In the genomic region with DNA sequence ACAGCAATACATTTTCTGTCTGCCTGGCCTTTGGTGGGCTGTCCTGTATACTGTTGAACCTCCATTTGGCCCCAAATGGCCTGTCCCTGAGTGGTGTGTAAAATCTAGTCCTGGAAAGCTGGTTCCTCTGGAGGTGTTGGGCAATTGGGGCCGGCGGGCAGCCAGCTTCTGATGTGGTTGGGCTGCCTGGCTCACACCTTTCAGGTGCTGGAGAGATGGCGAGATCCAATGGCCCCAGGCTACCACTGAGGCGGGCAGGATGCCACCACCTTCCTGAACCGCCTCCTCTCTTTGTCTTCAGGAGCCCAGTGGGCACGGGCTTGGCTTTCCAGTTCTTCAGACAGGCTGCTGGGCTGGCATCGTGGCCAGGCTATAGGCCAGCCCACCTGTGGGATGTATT, we compare ENCODE assay signal across 28 mouse cellular contexts.
DNase-seq lines count a peak whose midpoint lies in the region; ATAC-seq and TF ChIP-seq lines count a peak whose summit lies in the region.
"Had no signal": no experiment of that assay in that cellular context is flagged by ENCODE, and none has a peak within 500 bp of the region (broad histone marks: within the 10 kb centered on the region; RNA-seq: fewer than 3 reads in every experiment).

No protein-coding gene starts in this region.

- no peak overlapping the region for H3K27ac ChIP-seq in liver, adult 2 months (replicated peaks; ENCODE audit: insufficient read depth, low read depth, low read length)
- no peak overlapping the region for H3K27ac ChIP-seq in liver, embryonic 11.5 days (ENCODE audit: low read depth, low read length)
- H3K27ac ChIP-seq: embryonic facial prominence, embryonic 13.5 days; embryonic facial prominence, embryonic 15.5 days; forebrain, embryonic 13.5 days; forebrain, embryonic 15.5 days had no signal

- no peak for TF ChIP-seq CTCF in liver, adult 2 months (IDR thresholded peaks at IDR 0.05; ENCODE audit: low read depth, low read length)

- H3K79me2 ChIP-seq in liver, adult 2 months (ENCODE audit: control insufficient read depth, insufficient read depth, low read length): peaks cover 44% of the 10 kb centered on the region

- H3K4me3 ChIP-seq in liver, adult 2 months (ENCODE audit: insufficient read depth, low read depth, low read length): no peak overlapping the region
- no peak overlapping the region for H3K4me3 ChIP-seq in liver, embryonic 11.5 days (ENCODE audit: low read depth, low read length)
- H3K4me3 ChIP-seq: embryonic facial prominence, embryonic 13.5 days; embryonic facial prominence, embryonic 15.5 days; erythroblast, embryonic 14.5 days; forebrain, embryonic 13.5 days; forebrain, embryonic 15.5 days had no signal

- no peak for TF ChIP-seq POLR2A in liver, adult 2 months (IDR thresholded peaks at IDR 0.05; ENCODE audit: extremely low read depth, insufficient read depth, low read length)

- H3K4me2 ChIP-seq in liver, embryonic 11.5 days: no peak overlapping the region
- H3K4me2 ChIP-seq: embryonic facial prominence, embryonic 13.5 days; embryonic facial prominence, embryonic 15.5 days; forebrain, embryonic 13.5 days; forebrain, embryonic 15.5 days had no signal

- no peaks in the 10 kb centered on the region for H3K27me3 ChIP-seq in liver, adult 2 months (ENCODE audit: control insufficient read depth, insufficient read depth, low read length)
- H3K27me3 ChIP-seq in liver, embryonic 11.5 days (replicated peaks; ENCODE audit: control insufficient read depth, insufficient read depth, low read length): no peaks in the 10 kb centered on the region
- H3K27me3 ChIP-seq: CH12.LX; embryonic facial prominence, embryonic 13.5 days; embryonic facial prominence, embryonic 15.5 days; forebrain, embryonic 13.5 days; forebrain, embryonic 15.5 days; Patski had no signal

- ATAC-seq in liver, embryonic 11.5 days (replicated peaks; ENCODE audit: low FRiP score): no peak
- ATAC-seq: activated CD4-positive, CD25-positive, alpha-beta regulatory T cell, adult 4 months; CD4-positive, CD25-positive, alpha-beta regulatory T cell, adult 4 months; forebrain, embryonic 13.5 days; forebrain, embryonic 15.5 days; forebrain, postnatal 0 days; Patski had no signal

- H3K9ac ChIP-seq in liver, adult 2 months (ENCODE audit: low read depth, low read length): no peak overlapping the region
- no peak overlapping the region for H3K9ac ChIP-seq in liver, embryonic 11.5 days (ENCODE audit: low read depth, low read length)
- H3K9ac ChIP-seq: embryonic facial prominence, embryonic 13.5 days; embryonic facial prominence, embryonic 15.5 days; forebrain, embryonic 13.5 days; forebrain, embryonic 15.5 days; forebrain, postnatal 0 days had no signal

- H3K36me3 ChIP-seq in liver, adult 2 months (ENCODE audit: control insufficient read depth, insufficient read depth, low read length): no peaks in the 10 kb centered on the region
- H3K36me3 ChIP-seq in liver, embryonic 11.5 days (ENCODE audit: control insufficient read depth, insufficient read depth, low read length): no peaks in the 10 kb centered on the region
- H3K36me3 ChIP-seq: embryonic facial prominence, embryonic 15.5 days; forebrain, embryonic 15.5 days; G1E had no signal

- no peaks in the 10 kb centered on the region for H3K9me3 ChIP-seq in liver, embryonic 11.5 days (ENCODE audit: control insufficient read depth, low read length)
- H3K9me3 ChIP-seq: embryonic facial prominence, embryonic 13.5 days; embryonic facial prominence, embryonic 15.5 days; forebrain, embryonic 13.5 days; forebrain, embryonic 15.5 days had no signal

- peak; percentile 36 to 37 for DNase-seq in cerebellum, postnatal 10 days
- no peak for DNase-seq in cerebellum, adult 11-12 months
- peak; percentile 52 for DNase-seq in liver, adult 2 months (ENCODE audit: extremely low read depth, low read depth, low spot score)
- DNase-seq in liver, embryonic 11.5 days (ENCODE audit: low spot score): no peak
- peak; percentile 38 for DNase-seq in lung, postnatal 25 days (ENCODE audit: low spot score)
- DNase-seq in lung, postnatal 10 days: no peak
- peak; percentile 90 for DNase-seq in fat pad, adult 2 months (ENCODE audit: extremely low read depth, low read depth, low spot score)
- DNase-seq in adrenal gland, postnatal 4 days (ENCODE audit: low spot score in 2 of 2): no peak
- DNase-seq: adrenal gland, adult 8-10 months; adrenal gland, postnatal 14 days; adrenal gland, postnatal 36 days; B cell, adult 2 months; cerebellum, adult 11 months; cerebellum, adult 2 months; cerebellum, adult 9-10 months; cerebellum, postnatal 36 days; embryo, embryonic 11 days; forebrain, postnatal 0 days had no signal

- peaks cover 25% of the 10 kb centered on the region for H3K4me1 ChIP-seq in liver, adult 2 months (ENCODE audit: control insufficient read depth, insufficient read depth, low read length)
- peaks cover 14% of the 10 kb centered on the region for H3K4me1 ChIP-seq in liver, embryonic 11.5 days (replicated peaks; ENCODE audit: control insufficient read depth, insufficient read depth, low read length)

- WGBS in liver, adult 2 months: 62% methylated on average over 7 of the region's 7 CpGs
- WGBS in liver, embryonic 11.5 days: 79% methylated on average over 7 of the region's 7 CpGs

Comparison
In these comparisons a context has a peak if more than half of its experiments do, and no peak if none do; other contexts are left out.
1. DNase-seq: peak in cerebellum, postnatal 10 days (2 of 2), liver, adult 2 months (single experiment), lung, postnatal 25 days (single experiment) and fat pad, adult 2 months (single experiment); none in cerebellum, adult 11-12 months (single experiment), liver, embryonic 11.5 days (single experiment), lung, postnatal 10 days (single experiment) and adrenal gland, postnatal 4 days (0 of 2).